Mouse (Mus musculus) erythroblast, embryonic 14.5 days (primary cell): ENCODE measurements around the gene Ntrk2.

Experiments
- GATA1 ChIP-seq: IDR thresholded peaks from 2 replicates; pipeline ENCODE4 v1.6.1; 2012; ENCODE audit warnings: low read length, inconsistent platforms, mixed read lengths
- TAL1 ChIP-seq: IDR thresholded peaks from 3 replicates; pipeline ENCODE4 v1.6.1; 2012; ENCODE audit warnings: low read length, inconsistent platforms, mixed read lengths

GRCm38 (mm10) chr13:58937884-58938283 is 131.5 kb downstream of the Ntrk2 start:
- no peak for TF ChIP-seq TAL1
- no peak for TF ChIP-seq GATA1
